Mouse (Mus musculus) monocyte, adult 5-6 weeks (primary cell): ENCODE measurements around the gene Sel1l. TPM values are rescaled to one million over a fixed set of nuclear protein-coding genes. Genes with fewer than 3 reads are reported as not detected.

Source experiments
- ATAC-seq: fragments of 153-309, 156-312 bp; replicated peaks from 2 replicates; pipeline ENCODE4 v1.8.0; 2017; ENCODE audit warnings: mild to moderate bottlenecking; ENCODE audit not compliant: low TSS enrichment, insufficient number of reproducible peaks, severe bottlenecking, poor library complexity, low FRiP score
- total RNA-seq: library from RNA; stranded (forward); fragments of 200-1000, 200-491, 200-594 nt; gene quantifications from 3 replicates; pipeline ENCODE4 v1.2.3, GENCODE M21; 2017

Gene Sel1l
- 76.7 to 111 TPM (median 97.7 TPM) in 3 replicates for total RNA-seq

DNA sequence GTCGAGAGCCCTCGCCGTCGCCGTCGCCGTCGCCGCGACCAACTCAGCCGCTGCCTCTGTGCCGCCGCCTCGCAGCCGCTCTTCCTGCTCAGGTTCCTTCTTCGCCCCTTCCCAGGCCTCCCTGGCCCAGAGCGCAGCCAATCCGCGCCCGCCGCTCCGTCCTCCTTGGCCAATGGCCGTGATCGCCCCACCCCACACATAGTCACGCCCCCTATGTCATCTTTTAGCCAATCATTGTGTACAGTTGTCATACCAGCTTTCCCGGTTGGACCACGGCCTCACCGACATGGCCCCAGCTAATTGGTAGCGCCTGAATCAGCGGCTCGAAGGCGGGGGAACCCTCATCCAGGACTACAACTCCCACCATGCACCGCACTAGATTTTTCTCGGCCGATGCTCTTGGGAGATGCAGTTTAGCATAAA is at the start of gene Sel1l:
Gene Sel1l, minus strand, starts transcription at position 113 of the 423 bp plus-strand sequence.
- peak; percentile 98 for ATAC-seq

- no peak for ATAC-seq
Measured at GRCm38 (mm10) chr12:91892622-91893560, 43.9 kb upstream of the Sel1l start.

GRCm38 (mm10) chr12:91880431-91880830 is 31.5 kb upstream of the Sel1l start:
- no peak for ATAC-seq

DNA sequence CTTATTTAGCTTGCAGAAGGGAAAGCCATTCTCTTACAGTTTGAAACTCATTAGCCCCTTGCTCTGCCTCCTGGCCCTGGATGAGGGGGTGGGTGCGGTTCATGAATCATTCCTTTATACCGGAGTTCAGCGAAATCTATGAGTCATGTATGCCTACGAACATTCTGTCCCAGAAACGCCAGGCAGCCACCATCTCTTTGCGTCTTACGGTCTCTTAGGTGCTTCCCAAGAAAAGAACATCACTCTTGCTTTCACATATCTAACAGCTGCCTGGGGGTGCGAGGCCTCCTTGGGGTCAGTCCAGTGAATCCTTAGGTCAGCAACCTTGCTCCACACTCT is 29.9 kb upstream of the Sel1l start:
- ATAC-seq, result no peak

DNA sequence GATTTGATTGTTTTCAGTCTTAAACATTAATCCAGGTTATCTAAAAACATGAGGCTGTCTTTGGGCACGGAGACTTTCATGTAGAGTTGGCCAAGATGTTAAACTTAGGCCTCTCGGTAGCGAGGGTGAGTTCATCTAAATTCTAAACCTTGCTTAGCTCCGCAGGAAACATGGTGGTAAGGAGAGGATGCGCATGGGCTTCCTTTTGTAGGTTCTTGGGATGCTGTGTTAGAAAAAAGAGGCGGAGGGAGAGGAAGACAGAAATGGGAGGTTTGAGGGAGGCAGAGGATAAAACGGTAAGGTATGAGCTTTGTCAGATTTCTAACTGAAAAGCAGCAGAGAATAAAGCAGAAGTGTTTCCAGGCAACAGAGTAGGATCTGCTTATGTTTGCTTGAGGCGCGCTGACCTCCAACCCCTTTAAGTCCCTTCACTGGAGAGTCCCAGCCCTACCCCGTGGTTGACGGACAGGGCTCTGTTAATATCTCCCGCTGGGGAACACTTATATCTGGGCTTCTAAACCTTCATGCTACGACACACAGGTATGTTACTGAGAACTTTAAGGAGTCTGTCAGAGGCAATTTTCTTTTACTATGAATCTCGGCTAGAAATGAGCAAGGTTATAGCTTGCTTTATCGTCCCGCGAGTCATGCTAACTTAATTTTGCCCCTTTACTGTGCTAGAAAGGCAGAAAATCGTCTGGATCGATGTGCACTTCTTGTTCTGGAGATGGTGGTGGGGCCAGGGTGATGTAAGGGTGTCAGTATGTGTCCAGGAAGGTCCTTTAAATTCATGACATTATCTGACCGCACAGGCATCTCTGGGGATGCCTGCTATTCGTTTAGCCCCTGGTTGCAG is 29.3 kb upstream of the Sel1l start:
- ATAC-seq, result no peak

GRCm38 (mm10) chr12:91877646-91878045 is 28.7 kb upstream of the Sel1l start:
- no peak for ATAC-seq

- no peak for ATAC-seq
Measured at GRCm38 (mm10) chr12:91870671-91871070, 21.7 kb upstream of the Sel1l start.

DNA sequence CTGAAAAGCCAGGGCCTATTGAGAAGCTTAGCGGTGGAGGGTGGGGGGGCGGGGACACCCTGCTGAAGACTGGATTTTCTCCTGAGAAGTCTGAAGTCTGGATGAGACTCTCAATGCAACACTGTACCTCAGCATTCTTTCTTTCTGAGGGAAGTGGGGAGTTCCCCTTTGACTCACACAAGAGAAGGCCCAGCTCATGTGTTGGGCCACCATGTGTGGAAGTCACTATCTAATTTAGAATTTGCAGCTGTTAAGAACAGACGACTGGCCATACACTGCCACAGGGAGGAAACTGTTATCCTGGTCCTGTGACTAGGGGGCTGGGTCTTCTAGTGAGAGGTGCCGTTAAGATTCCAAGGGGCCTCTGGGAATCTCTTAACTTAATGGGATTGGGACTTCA is 20.4 kb upstream of the Sel1l start:
- ATAC-seq, result no peak

DNA sequence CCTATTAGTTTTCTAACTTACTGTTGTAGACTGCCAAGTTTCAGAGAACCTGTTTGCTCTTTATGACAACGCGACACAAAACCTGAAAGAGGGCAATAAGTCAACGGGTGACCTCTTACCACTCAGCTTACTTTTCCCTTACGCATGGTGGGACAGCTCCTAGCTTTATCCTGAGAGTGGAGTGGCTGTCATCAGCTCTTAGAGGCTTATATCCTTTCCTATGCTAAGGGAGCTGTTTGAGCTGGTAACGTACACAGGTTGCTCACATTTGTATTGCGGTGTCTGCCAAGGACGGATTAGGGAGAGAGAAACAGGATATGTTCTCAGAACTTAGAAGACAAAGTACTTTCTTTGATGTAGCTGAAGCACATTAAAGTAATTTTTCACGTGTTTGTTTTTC is 5.4 kb upstream of the Sel1l start:
- ATAC-seq, result no peak

- ATAC-seq, result no peak
Measured at GRCm38 (mm10) chr12:91848394-91849044, 438 bp downstream of the Sel1l start.

GRCm38 (mm10) chr12:91846038-91846437 is 2.9 kb downstream of the Sel1l start:
- ATAC-seq, result no peak

GRCm38 (mm10) chr12:91845393-91845792 is 3.6 kb downstream of the Sel1l start:
- ATAC-seq, result no peak

GRCm38 (mm10) chr12:91844542-91844941 is 4.4 kb downstream of the Sel1l start:
- ATAC-seq, result no peak

GRCm38 (mm10) chr12:91843888-91844287 is 5.1 kb downstream of the Sel1l start:
- no peak for ATAC-seq

DNA sequence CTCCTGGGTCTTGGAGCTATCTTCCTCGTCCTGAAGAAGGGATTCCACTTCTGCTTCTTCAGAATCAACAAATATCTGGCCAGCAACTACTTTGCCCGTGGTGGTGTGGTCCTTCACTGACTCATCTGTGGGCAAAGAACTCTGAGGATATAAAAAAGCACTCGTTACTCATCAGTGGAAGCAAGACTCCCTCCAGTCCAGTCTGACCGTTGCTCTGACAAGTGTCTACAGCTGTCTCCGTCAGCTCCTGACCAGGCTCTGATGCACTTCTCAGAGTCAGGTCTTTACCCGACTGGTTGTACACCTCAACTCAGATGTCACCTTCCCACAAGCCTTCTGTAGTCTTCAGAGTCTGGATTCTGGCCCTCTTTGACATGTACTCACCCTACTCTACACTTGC is 7.2 kb downstream of the Sel1l start:
- ATAC-seq, result no peak

DNA sequence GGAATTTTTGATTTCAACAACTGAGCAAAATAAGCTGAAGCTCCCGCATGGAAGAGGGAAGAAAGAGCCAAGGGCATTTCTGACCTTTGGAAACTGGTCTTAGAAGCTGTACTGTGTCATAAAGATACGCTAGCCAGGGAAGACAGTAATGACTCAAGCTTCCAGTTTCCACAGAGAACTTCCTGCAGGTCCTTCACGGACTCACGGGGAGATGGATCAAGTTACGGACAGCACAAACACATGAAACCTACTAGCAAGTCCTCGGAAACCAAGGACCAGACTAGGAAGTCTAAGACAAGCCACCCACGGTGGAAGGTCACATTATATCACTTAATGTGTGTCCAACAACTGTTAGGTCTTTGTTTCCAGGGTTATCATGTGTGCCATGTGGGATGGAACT is 10.7 kb downstream of the Sel1l start:
- ATAC-seq, result no peak

GRCm38 (mm10) chr12:91837401-91838065 is 11.4 kb downstream of the Sel1l start:
- ATAC-seq, result no peak

- no peak for ATAC-seq
Measured at GRCm38 (mm10) chr12:91833939-91834333, 15.0 kb downstream of the Sel1l start.
